Mouse (Mus musculus): ENCODE data around the gene Hsf2bp.
A peak's percentile ranks its signal among the peaks of the same experiment; 100 is the strongest.

Hsf2bp gene

DNA sequence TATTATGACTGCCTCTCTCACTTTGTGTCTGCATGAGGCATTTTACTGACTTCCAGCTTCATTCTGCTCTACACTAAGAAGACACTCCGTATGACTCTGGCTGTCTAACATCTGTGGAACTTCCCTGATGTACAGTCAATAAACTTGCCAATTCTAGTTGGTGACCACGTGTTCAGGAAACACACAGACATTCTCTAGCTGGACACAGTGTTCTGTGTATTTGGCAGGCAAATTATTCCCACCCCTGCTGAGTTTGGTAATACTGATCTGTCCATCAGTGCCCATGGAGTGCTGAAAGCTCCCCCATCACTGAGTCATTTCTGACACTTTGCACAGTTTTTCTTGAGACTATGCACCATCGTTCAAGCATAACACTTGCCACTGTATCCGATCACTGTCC is 56.3 kb downstream of the Hsf2bp start:
- DNase-seq, result no peak

- no peak for DNase-seq
Observed at GRCm38 (mm10) chr17:31977131-31977530, 59.0 kb downstream of the Hsf2bp start.

GRCm38 (mm10) chr17:31976501-31976900 is 59.6 kb downstream of the Hsf2bp start:
- DNase-seq, result peak in 1 of 2 experiments; percentile 33

DNA sequence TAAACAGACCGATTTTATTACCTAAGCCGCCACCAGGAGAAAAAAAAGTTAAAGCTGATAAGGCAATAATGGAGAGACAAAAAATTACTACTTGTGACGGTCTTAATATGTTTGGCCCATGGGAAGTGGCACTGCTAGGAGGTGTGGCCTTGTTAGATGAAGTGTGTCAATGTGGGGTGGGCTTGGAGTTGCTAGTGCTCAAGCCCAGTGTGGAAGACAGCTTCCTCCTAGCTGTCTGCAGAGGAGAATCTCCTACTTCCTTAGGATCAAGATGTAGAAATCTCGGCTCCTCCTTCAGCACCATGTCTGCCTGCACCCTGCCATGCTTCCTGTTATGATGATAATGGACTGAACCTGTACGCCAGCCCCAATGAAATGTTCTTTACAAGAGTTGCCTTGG is 61.5 kb downstream of the Hsf2bp start:
- DNase-seq, result no peak

DNA sequence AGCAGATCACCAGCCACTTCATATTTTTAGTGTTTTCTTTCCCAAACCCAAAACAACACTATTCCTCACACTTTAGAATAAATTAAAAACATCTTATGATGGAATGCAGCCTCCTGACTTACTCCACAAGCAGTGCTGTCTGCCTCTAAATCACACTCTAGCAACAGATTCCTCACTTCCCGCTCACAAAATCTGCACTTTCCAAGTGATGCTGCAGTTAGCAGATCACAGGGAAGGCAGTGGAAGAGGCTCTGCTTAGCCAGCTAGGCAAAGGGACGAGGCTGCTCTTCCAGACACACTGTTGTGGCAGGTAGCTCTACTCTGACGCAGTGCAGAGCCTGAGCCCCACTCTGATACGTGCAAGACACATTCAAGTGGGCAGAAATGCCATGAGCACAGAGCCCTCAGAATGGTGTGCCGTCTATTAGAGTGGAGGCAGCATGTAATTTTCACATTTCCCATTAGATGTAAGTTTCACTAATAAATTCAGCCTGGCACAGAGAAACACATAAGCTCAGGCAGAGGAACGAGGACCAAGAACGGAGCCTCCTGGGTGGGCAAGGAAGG is 62.4 kb downstream of the Hsf2bp start:
- DNase-seq, result no peak

DNA sequence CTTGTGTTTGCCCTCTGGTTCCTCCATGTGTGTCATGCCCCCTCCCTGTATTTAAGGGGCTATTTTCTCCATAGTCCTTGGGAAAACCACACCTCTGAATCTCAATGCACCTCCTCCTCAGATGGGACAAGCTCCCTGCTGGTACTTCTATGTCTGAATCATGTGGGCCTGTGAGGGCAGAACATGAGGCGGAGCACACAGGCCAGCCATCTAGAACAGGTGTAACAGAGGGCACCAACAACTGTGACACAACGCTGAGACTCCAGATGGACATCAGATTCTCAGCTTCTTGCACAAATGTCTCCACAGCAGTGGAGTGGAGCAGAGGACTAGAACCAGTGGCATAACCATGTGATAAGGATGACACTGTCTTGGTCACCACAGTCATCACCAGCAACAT is 65.3 kb downstream of the Hsf2bp start:
- DNase-seq, result peak in 1 of 2 experiments; percentile 44

DNA sequence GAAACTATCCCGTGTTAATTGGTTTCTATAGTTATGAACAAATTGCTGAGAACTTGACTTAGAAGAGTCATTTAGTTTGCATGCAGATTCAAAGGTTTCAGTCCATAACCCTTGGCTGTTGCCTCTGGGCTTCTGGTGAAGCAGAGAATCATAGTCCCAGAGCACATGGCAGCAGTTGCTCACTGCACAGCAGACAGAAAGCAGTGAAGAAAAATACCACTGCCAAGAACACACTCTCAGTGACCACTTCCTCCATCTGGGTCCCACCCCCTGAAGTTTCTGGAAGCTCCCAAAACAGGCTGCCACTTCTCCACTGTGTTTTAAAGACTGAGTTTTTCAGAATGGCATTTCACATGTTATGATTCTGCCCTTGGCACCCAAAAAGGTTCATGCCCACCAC is 67.3 kb downstream of the Hsf2bp start:
- DNase-seq, result no peak

- no peak for DNase-seq
Observed at GRCm38 (mm10) chr17:31967311-31967710, 68.8 kb downstream of the Hsf2bp start.

DNA sequence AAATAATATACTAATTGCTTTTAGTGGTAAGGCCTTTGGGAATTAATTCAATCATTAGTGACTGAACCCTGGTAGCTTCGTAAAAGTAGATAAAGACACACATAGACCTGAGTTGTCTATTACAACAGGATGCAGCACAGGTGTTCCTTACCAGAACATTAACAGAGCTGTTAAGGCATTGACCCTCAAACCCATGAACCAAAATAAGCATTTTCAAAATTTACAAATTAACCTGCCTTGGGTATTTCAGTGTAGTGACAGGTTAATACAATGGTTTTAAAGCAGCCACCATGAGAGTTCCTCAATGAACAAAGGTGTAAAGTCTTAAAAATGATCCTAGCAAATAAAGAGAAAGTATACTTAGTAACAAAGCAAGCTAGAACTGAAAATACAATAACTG is 69.6 kb downstream of the Hsf2bp start:
- no peak for DNase-seq

GRCm38 (mm10) chr17:31965623-31966022 is 70.5 kb downstream of the Hsf2bp start:
- peak; percentile 76 to 90 for DNase-seq

GRCm38 (mm10) chr17:31962930-31963329 is 73.2 kb downstream of the Hsf2bp start:
- DNase-seq, result no peak

- no peak for DNase-seq
Observed at GRCm38 (mm10) chr17:31962281-31962680, 73.9 kb downstream of the Hsf2bp start.

GRCm38 (mm10) chr17:31954551-31955140 is 81.5 kb downstream of the Hsf2bp start:
- DNase-seq, result peak; percentile 48 to 77

- no peak for DNase-seq
Observed at GRCm38 (mm10) chr17:31949076-31949475, 87.1 kb downstream of the Hsf2bp start.

- peak in 1 of 2 experiments; percentile 25 for DNase-seq
Observed at GRCm38 (mm10) chr17:31946436-31946835, 89.7 kb downstream of the Hsf2bp start.

GRCm38 (mm10) chr17:31943881-31944539 is 92.1 kb downstream of the Hsf2bp start:
- DNase-seq, result peak in 1 of 2 experiments; percentile 43

DNA sequence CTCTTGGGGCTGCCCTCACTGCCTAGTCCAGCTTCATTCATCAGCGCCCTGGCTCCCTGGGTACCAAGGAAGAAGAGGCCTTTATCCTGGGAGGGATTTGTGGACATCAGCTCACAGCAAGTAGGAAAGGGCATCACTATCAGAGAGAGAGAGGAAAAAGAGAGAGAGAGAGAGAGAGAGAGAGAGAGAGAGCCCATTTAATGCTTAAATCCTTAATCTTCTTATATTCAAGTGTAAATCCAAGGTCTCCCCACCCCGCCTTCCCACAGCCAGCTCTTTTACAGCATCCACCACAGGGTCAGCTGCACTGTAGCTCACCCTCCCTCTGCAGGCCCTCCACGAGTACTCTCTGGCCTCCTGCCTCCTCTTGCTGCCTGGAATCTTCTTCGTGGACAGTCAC is 94.5 kb downstream of the Hsf2bp start:
- DNase-seq, result no peak

GRCm38 (mm10) chr17:31940607-31941006 is 95.5 kb downstream of the Hsf2bp start:
- DNase-seq, result peak in 1 of 2 experiments; percentile 77

DNA sequence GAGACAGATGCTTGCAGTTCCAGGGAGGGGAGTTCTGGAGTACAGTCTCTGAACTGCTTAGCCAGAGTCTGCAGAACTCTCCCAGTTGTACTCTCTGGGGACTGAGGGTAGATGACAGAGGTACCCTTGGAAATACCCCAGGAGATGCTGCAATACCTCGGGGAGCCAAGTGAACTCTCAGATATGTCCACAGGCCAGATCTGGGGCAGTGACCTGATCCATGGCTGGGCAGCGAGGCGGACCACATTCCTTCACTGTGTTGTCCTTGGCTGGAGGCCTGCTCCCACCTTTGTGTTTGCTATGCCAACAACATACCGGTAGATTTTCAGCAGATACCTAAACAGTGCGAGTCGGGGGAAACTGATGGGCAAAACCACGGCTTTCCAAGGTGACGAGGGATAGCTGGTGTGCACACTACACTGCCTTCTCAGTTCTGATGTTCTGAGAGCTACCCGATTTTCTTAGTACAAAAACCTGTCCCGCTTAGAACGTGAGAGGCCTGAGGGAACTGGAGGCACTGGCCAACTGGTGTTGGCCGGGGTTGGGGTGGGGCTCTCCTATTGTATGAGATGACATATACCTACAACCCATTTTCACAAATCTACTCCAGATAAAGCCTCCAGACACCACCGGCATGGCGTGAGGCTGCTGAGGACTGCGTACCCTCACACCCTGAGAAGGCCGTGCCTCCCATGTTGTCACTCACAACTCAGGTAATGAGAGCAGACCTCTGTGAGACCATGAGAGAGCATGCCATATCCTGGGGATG is 96.7 kb downstream of the Hsf2bp start:
- DNase-seq, result peak; percentile 84 to 93

- DNase-seq, result peak; percentile 84 to 95
Observed at GRCm38 (mm10) chr17:31938539-31939260, 97.4 kb downstream of the Hsf2bp start.

- DNase-seq, result peak; percentile 76 to 88
Observed at GRCm38 (mm10) chr17:31937141-31937554, 99.0 kb downstream of the Hsf2bp start.

- DNase-seq, result peak; percentile 65 to 76
Observed at GRCm38 (mm10) chr17:31935841-31936240, 100.3 kb downstream of the Hsf2bp start.
